Mouse (Mus musculus) testis, adult 2 months (tissue): ENCODE results near the gene Fau.

ENCODE experiments used
- CTCF ChIP-seq: fragments of 200-500 bp; IDR thresholded peaks from 2 replicates; pipeline ENCODE4 v1.5.1; 2012; ENCODE audit warnings: low read depth, mild to moderate bottlenecking, inconsistent platforms, low read length, moderate library complexity; ENCODE audit not compliant: control insufficient read depth, insufficient read depth, insufficient replicate concordance
- POLR2A ChIP-seq: fragments of 200-500 bp; IDR thresholded peaks from 2 replicates; pipeline ENCODE4 v1.6.1; 2012; ENCODE audit warnings: low read depth, mild to moderate bottlenecking, inconsistent platforms, low read length, moderate library complexity; ENCODE audit not compliant: control insufficient read depth

DNA sequence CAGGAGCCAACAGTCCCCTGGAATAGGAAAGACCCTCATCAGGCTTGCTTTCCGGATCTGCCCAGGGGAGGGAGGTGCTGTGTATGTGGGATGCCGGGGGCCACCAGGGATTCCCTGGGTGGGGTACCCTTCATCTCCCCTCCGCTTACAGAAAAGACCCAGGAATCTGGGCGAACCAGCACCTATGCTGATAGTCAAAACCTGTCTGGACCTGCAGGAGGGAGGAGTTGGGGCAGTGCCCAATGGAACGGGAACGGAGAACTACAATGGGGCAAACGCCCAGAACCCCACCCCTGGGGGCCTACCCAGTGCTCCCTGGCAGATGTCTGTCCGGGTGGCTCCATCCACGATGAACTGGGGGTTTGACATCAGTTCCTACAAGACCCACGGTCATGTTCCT is 44.0 kb upstream of the Fau start:
- no peak for TF ChIP-seq POLR2A
- no peak for TF ChIP-seq CTCF
